13 mouse cellular contexts compared by ENCODE assay signal in genomic region chr11:12382991-12383390, GRCm38 (mm10).
DNase-seq lines count a peak whose midpoint lies in the region.
"Had no signal": no experiment of that assay in that cellular context is flagged by ENCODE, and none has a peak within 500 bp of the region (broad histone marks: within the 10 kb centered on the region; RNA-seq: fewer than 3 reads in every experiment).

No protein-coding gene starts in this region.

- intact Hi-C loops in heart, postnatal 25 days (cut with DNase I) = loop anchor here (5.0 kb wide), 1 partner anchor 84 kb away; no protein-coding TSS in a partner anchor
- intact Hi-C loops in left cerebral cortex, postnatal 4 days (cut with DNase I) = no loop called here

- DNase-seq in heart, postnatal 4 days = peak; percentile 42
- DNase-seq in heart, postnatal 25 days (ENCODE audit: low spot score) = no peak
- peak; percentile 47 for DNase-seq in urinary bladder, postnatal 25 days (ENCODE audit: low spot score)
- no peak for DNase-seq in urinary bladder, postnatal 10 days (ENCODE audit: low spot score)
- DNase-seq in lung, postnatal 14 days = peak; percentile 30
- DNase-seq in urinary bladder, postnatal 36 days (ENCODE audit: low spot score in 2 of 2) = peak; percentile 32 to 38
- DNase-seq in left cerebral cortex, postnatal 4 days = no peak
- DNase-seq in retina, postnatal 1 day = no peak
- DNase-seq: B cell, adult 2 months; cerebellum, adult 9-11 months; embryo, embryonic 11 days; liver, embryonic 13.5 days; right cerebral cortex, postnatal 4 days had no signal

Comparison
In these comparisons a context has a peak if more than half of its experiments do, and no peak if none do; other contexts are left out.
1. DNase-seq: peak in heart, postnatal 4 days (single experiment), urinary bladder, postnatal 25 days (single experiment), lung, postnatal 14 days (single experiment) and urinary bladder, postnatal 36 days (2 of 2); none in heart, postnatal 25 days (single experiment), urinary bladder, postnatal 10 days (single experiment), left cerebral cortex, postnatal 4 days (single experiment) and retina, postnatal 1 day (single experiment).